Mouse (Mus musculus) lung, postnatal 25 days (tissue): ENCODE data around the gene A930009A15Rik.

ENCODE experiments used
- DNase-seq: peaks from one replicate; pipeline ENCODE4 v3.0.0; 2022; ENCODE audit warnings: low spot score

Gene A930009A15Rik

GRCm38 (mm10) chr10:115581971-115582370 is 12.2 kb downstream of the A930009A15Rik start:
- DNase-seq: no peak

DNA sequence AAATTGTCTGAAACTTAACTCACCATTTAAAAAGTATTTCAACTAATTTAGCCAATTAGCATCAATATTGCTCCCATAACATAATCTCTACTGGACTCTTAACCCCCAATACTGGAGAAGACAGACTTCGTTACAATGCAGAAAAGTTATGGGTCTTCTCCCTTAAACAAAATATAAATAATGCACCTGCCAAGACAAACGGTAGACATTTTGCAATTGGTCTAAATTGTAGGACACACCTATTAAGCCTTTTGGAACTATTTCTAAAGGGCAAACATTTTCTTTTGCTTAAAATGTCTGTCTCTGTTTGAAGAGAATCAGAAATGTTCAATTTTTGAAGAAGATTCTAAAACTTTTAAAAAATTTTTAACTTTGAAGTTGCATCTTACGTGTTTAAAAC is 13.3 kb downstream of the A930009A15Rik start:
- DNase-seq: no peak

DNA sequence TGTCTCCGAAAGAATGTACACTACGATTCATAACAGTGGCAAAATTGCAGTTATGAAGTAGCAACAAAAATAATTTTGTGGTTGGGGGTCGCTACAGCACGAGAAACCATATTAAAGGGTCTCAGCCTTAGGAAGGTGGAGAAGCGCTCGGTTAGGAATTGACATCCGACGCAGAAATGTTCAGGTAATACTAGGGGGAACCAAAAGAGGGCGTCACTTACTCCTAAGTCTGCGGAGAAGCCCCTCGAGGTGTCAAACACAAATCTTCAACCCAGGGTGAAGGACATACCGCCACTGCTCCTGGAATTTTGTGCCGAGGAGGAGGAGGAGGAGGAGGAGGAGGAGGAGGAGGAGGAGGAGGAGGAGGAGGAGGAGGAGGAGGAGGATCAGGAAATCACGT is 14.9 kb downstream of the A930009A15Rik start:
- DNase-seq: no peak

DNA sequence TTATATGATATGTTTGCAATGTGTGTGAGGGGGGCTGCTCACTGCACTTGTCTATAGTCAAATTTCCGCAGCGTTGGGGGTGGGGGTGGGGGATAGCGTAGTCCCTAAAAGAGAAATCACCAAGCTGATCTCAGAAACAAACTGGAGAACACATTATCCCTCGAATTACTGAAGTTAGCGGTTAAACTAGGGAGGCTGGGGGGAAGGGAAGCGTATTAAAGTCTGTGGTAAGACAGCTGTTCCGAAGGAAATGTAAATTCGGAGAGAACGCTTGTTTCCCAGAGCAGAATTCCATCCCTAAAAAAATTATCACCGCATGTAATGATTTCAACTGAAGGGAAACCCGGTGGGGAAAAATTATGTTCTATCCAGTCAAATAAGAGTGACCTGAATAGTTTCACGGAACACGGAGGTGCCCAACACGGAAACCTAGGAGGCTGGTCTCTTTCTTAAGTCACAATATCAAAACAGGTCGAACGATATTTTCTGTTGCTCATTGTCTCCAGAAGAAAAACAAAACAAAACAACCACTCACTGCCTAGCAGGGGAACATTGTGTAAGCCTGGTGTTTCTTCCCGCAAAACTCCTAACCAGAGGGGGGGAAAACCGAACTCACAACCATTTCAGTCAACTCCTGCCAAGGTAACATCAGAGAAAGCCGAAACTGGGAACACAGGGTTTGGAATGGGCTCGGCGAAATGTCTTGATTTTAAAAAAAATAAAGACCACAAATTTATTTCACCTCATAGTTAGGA is 15.9 kb downstream of the A930009A15Rik start:
- no peak for DNase-seq

GRCm38 (mm10) chr10:115586246-115587231 is 16.8 kb downstream of the A930009A15Rik start:
- DNase-seq: no peak

DNA sequence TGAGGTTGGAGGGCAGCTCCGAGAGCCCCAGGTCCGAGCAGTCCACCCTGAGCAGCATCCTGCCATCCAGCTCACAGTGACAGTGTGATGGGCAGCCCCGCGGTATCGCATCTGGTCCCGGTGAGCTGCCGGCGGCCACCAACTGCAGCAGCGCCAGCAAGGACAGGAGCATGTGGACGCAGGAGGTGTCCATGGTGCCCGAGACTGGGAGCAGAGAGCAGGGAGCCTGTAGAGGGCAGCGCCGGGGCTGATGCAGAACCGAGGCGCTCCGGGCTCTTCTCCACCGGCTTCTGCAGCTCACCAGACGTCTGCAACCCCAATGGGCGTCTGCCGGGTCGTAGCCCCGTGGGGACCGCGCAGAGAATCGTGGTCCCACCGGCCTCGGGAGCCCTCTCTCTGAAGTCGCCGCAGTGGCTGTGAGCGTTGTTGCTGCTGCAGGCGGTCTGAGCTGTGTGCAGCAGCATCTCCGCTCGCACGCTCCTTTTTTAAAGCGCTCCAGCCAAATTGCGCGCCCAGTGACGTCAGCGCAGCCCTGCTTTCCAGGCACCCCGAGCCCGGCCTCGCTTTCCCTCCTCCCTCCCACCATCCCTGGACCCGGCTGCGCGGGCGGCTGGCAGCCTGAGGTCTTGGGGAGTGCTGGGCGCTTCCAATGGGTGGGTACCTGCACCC is 17.6 kb downstream of the A930009A15Rik start, which contains the start of gene Lgr5:
Gene Lgr5 (minus strand): TSS at position 480 of the 669 bp plus-strand sequence.
- DNase-seq: peak; percentile 6

GRCm38 (mm10) chr10:115587979-115588378 is 18.2 kb downstream of the A930009A15Rik start:
- no peak for DNase-seq

DNA sequence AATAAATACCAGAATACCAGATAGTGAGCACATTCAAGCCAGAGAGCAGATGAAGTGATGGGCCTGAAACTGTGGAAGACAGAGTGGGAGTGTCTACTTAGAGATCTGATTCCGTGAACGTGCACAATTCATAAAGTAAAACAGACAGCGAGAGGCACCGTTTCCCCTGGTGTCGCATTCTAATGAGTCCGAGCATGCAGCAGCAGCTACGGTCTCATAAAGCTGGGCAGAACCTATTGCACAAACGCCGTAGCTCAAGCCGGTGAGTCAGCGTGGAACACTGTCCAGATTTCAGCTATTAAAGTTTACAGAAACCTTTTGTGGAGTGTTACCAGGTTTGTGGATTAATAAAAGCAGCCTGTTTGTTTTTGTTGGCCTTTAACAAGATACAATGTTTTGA is 23.4 kb downstream of the A930009A15Rik start:
- no peak for DNase-seq

GRCm38 (mm10) chr10:115593651-115594050 is 23.9 kb downstream of the A930009A15Rik start:
- no peak for DNase-seq

- no peak for DNase-seq
Observed at GRCm38 (mm10) chr10:115595748-115596147, 26.0 kb downstream of the A930009A15Rik start.

DNA sequence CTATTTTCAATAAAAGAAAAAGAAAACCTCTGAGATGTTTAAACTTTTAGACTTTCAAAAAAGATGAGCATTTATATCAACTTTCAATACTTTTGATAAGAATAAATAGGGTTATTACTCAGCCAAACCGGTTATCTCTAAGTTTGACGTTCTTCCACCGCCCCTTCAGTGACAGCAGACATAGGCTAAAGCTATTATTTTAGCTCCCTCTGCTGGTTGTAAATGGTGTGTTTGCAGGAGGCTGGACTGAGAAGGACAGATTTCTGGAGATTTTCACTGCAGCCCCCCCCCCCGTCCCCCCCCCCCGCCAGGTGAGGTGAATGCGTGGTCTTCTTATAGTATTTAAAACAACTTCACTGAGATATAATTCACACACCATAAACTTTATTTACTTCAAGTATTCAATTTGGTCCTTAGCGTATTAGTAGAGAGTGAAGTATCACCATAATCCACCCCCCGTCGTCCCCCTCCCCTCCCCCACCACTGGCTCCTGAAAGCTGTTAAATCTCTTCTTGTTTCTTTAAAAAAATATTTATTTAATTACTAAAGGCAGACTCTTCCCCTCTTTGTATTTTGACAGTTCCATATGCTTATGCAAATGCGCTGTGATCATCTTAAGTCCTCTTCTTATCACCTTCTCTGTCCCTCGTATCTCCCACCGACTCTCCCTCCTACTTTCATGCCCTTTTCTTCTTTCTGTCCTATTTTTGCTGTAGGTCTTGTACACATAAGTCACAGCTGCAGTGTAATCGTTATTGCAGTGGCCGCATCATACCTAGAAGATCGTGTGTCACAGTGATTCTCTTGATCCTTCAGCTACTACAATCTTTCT is 47.9 kb downstream of the A930009A15Rik start:
- peak; percentile 61 for DNase-seq

DNA sequence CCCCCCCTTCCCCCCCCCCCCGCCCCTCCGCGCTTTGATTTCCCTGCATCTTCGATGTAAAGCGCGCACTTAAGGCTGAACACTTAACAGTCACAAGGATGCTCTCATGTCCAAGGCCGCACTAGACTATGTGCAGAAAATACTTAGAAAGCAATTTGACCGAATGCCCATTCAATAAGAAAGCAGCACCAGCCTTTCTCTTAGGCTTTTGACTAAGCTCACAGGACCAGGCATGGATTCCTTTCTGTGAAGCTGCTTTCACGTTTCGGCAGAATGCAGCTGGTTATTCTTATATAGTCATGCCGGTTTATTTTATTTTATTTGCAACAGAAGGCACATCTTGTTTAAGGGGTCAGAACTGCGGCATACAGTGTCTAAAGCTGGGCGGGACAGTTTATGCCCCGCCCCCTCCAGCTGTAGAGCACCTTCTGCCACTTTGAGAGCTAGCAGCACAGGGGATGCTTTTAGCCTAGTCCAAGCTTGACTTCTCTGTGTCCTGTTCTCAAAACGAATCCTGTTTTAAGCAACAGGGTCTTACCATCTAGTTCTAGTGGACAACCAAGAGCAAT is 48.6 kb downstream of the A930009A15Rik start:
- DNase-seq: no peak

DNA sequence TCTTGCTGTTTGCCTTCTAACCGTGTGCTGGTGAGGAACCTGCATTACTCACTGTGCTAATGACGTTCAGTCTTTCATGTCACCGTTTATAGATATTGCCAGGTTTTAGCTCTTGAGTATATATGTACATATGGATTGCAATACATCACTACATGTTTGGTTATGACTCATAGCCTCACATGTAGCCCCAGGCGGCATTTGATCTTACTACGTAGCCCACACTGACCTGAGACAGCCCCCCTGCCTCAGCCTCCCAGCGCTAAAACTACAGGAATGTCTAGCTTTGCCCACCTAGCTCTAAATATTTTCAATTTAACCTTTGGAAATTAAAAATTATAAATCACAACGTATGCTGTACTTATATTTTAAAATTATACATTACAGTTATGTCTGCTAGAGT is 53.7 kb downstream of the A930009A15Rik start:
- DNase-seq: no peak

DNA sequence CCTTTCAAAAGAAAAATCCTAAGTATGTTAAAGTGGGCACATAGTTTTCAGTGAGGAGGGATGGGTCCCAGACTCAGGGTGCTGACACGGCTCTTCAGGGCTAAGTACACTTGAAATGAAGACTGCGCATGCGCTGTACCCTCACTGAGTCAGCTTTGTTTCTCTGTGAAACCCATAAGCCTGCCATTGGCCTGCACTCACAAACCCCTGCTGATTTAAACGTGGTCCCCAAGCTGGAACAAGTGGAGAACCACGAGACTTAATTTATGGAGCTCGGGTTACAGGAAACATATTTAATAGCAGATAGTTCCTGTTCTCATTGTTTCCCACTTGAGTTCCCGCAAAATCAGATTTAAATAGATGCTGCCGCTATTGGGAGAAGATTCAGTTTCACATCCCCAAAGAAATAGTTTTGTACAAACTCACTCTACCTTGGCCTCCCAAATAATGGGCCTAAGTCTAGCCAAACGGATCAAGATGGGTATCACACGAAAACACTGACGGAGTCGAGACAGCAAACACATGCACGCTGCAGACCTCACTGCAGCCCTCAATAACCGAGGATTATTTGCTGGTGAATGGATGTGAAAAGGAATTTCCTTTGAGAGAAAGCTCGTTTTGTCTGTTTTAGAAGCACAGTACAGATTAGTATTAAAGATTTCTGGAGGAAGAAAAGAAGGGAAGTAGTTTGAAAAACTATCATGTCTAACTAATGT is 54.3 kb downstream of the A930009A15Rik start:
- DNase-seq: peak; percentile 37

GRCm38 (mm10) chr10:115624957-115625356 is 55.2 kb downstream of the A930009A15Rik start:
- no peak for DNase-seq

- no peak for DNase-seq
Observed at GRCm38 (mm10) chr10:115626678-115627077, 56.9 kb downstream of the A930009A15Rik start.
